Mouse (Mus musculus) adrenal gland, postnatal 14 days (tissue): Measurements from ENCODE around the gene Eif2b3. TPM values are rescaled to one million over a fixed set of nuclear protein-coding genes. Genes with fewer than 3 reads are reported as not detected.

Experiments
- DNase-seq: peaks from one replicate; pipeline ENCODE4 v3.0.0; 2021; ENCODE audit warnings: mixed read lengths
- total RNA-seq: library from RNA; stranded (reverse); gene quantifications from 2 replicates; pipeline ENCODE4 v1.2.3, GENCODE M21; 2021

Eif2b3 gene
- total RNA-seq, 1 experiment from 2014 or later = 30.5 TPM

- no peak for DNase-seq
Measured at GRCm38 (mm10) chr4:117014901-117015415, 4.2 kb upstream of the Eif2b3 start.

- DNase-seq = no peak
Measured at GRCm38 (mm10) chr4:117017738-117018137, 1.5 kb upstream of the Eif2b3 start.

GRCm38 (mm10) chr4:117018327-117018726 is 875 bp upstream of the Eif2b3 start:
- no peak for DNase-seq

- DNase-seq = no peak
Measured at GRCm38 (mm10) chr4:117023469-117023868, 4.3 kb downstream of the Eif2b3 start.

- no peak for DNase-seq
Measured at GRCm38 (mm10) chr4:117031105-117031504, 11.9 kb downstream of the Eif2b3 start.

GRCm38 (mm10) chr4:117039925-117040687 is 20.9 kb downstream of the Eif2b3 start:
- DNase-seq = peak; percentile 53

GRCm38 (mm10) chr4:117040791-117041190 is 21.6 kb downstream of the Eif2b3 start:
- no peak for DNase-seq

GRCm38 (mm10) chr4:117041283-117041721 is 22.1 kb downstream of the Eif2b3 start:
- DNase-seq = peak; percentile 77

GRCm38 (mm10) chr4:117048836-117049235 is 29.6 kb downstream of the Eif2b3 start:
- peak; percentile 51 for DNase-seq

GRCm38 (mm10) chr4:117049485-117049884 is 30.3 kb downstream of the Eif2b3 start:
- DNase-seq = no peak

GRCm38 (mm10) chr4:117052626-117053025 is 33.4 kb downstream of the Eif2b3 start:
- no peak for DNase-seq

GRCm38 (mm10) chr4:117053956-117054355 is 34.8 kb downstream of the Eif2b3 start:
- DNase-seq = no peak

- DNase-seq = no peak
Measured at GRCm38 (mm10) chr4:117056102-117056501, 36.9 kb downstream of the Eif2b3 start.

- no peak for DNase-seq
Measured at GRCm38 (mm10) chr4:117056514-117056913, 37.3 kb downstream of the Eif2b3 start.

GRCm38 (mm10) chr4:117058512-117058911 is 39.3 kb downstream of the Eif2b3 start:
- no peak for DNase-seq

- no peak for DNase-seq
Measured at GRCm38 (mm10) chr4:117062700-117063390, 43.6 kb downstream of the Eif2b3 start.

- DNase-seq = no peak
Measured at GRCm38 (mm10) chr4:117068035-117068434, 48.8 kb downstream of the Eif2b3 start.

- no peak for DNase-seq
Measured at GRCm38 (mm10) chr4:117069647-117070046, 50.4 kb downstream of the Eif2b3 start.

GRCm38 (mm10) chr4:117070624-117071023 is 51.4 kb downstream of the Eif2b3 start:
- no peak for DNase-seq

- DNase-seq = no peak
Measured at GRCm38 (mm10) chr4:117071183-117071582, 52.0 kb downstream of the Eif2b3 start.

- DNase-seq = peak; percentile 71
Measured at GRCm38 (mm10) chr4:117087948-117088640, 68.9 kb downstream of the Eif2b3 start.

- DNase-seq = no peak
Measured at GRCm38 (mm10) chr4:117090586-117090985, 71.4 kb downstream of the Eif2b3 start.
